Mouse (Mus musculus): ENCODE measurements around the gene Myo1e. TPM values are rescaled to one million over a fixed set of nuclear protein-coding genes. Genes with fewer than 3 reads are reported as not detected.

Myo1e gene
- 7.9 and 8.2 TPM in 2 replicates for polyA plus RNA-seq (2015; fragmentation: Nextera tagmentation; extraction: Ambion mirVana)

DNA sequence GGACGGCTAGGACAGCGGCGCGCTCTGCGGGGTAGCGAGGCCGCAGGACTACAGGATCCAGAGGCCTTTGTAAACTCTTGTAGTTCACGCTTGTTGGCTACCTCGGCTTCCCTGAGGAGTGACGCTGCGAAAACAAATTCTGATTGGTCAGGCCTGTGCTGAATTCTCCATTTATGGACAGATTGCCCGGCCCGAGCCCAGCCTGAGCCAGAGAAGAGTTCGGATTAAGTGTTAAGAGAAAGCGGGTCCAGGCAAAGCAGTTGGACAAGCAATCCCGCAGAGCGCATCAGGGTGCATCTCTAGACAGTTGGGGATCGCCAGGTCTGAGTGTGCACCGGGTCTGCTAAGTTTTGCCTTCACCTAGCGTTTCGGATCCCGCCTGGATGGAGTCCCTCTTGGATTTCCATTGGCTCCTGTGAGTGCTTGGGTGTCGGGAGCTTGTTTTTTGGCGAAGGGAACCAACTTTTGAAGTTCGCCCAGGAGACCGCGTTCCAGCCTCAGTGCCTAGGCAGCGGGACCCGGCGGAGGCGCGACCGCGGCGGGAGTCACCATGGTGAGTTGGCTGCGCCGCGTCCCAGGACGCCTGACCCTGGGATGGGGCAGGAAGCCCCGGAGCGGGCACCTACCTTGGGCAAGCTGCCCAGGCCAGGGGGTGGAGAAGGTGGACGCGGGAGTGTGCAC is at the start of gene Myo1e:
TSS of gene Myo1e (plus strand) at position 200 of the 681 bp plus-strand sequence.
- Histone ChIP-seq H3K4me1 (replicated peaks) (peaks cover 24% of the 10 kb centered on the region), H3K4me3 (peak within 1 kb of the TSS; percentile 59), H3K27ac (replicated peaks) (peak within 1 kb of the TSS; percentile 71), H3K9me3 (no peaks in the 10 kb centered on the region), H3K4me2 (peak within 1 kb of the TSS; percentile 99), H3K9ac (peak within 1 kb of the TSS; percentile 71), H3K36me3 (no peaks in the 10 kb centered on the region), H3K27me3 (peaks cover 15% of the 10 kb centered on the region)
- peak; percentile 94 for ATAC-seq (ENCODE audit: low read depth)
- whole genome bisulfite sequencing: under 1% methylated on average over 43 of the region's 43 CpGs

DNA sequence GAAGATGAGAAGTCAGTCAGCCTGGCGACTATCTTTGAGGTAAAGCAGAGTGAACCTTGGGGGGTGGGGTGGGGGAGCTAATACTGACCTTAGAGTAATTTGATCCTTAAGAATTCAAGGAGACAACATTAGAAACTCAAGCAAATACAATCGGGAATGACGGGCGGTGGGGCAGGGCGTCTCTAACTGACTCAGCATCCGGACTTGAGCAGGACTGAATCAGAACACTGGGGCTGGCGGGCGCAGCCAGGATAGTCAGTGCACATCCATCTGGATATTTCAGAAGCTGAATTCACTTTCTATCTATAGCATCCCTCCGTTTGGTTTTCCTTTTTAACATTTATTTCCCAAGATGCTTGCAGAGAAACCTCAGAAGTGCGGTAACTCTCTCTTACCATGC is 47.1 kb upstream of the Myo1e start:
- Histone ChIP-seq H3K9me3 (no peaks in the 10 kb centered on the region), H3K36me3 (no peaks in the 10 kb centered on the region)
- WGBS: 90% methylated on average over 10 of the region's 10 CpGs

DNA sequence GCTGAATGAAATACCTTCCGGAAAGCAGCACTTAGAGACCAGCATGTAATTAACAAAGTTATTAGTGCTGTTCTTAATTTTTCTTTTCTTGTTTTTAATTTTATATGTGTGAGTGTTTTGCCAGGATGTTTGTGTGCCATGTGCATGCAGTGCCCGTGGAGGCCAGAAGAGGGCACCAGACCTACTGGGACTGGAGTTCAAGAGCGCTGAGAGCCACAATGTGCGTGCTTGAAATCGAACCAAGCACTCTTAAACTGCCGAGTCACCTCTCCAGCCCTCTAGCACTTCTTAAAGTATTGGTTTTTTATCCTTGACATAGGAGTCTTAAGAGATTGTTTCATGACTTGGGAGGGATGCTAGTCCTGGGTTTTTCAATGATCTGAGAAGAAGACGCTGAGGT is 38.2 kb upstream of the Myo1e start:
- no peak overlapping the region for H3K9ac ChIP-seq
- H3K27ac ChIP-seq (replicated peaks): no peak overlapping the region
- 82% methylated on average over 7 of the region's 7 CpGs for WGBS
- H3K4me3 ChIP-seq: no peak overlapping the region
- no peaks in the 10 kb centered on the region for H3K36me3 ChIP-seq
- peaks cover 3% of the 10 kb centered on the region for H3K4me1 ChIP-seq (replicated peaks)
- H3K4me2 ChIP-seq: no peak overlapping the region
- no peaks in the 10 kb centered on the region for H3K27me3 ChIP-seq
- ATAC-seq (ENCODE audit: low read depth): no peak
- no peaks in the 10 kb centered on the region for H3K9me3 ChIP-seq

More for the DNA sequence above, 47.1 kb upstream of the Myo1e start:
- no peak overlapping the region for H3K9ac ChIP-seq
- no peaks in the 10 kb centered on the region for H3K27me3 ChIP-seq
- H3K4me3 ChIP-seq: no peak overlapping the region
- no peak for ATAC-seq (ENCODE audit: low read depth)
- H3K27ac ChIP-seq (replicated peaks): no peak overlapping the region
- H3K4me1 ChIP-seq (replicated peaks): no peaks in the 10 kb centered on the region
- H3K4me2 ChIP-seq: no peak overlapping the region

DNA sequence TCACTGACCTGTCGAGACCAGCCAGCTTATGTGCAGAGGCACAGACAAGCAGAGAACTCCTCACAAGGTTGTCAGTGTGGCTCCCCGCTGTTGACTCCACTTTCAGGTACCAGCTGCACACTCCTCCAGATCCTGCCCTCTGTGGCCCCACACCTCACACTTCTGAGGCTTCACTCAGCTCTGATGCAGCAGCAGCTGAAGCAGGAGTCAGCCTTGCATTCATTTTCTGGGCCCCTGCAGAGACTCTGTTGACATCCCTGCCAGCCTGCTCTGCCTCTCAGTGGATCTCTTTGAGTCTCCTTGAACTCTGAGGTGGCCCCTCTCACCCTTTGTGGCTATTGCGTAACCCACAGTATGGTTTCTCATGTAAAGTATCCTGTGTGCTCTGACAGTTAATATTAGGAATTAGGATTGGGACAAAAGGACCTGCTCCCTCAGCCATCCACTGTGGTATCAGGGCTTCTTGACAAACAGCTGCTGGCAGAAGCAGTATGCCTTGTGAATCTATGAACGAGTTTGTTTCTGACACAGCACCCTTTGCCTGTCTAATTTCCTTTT is 32.8 kb upstream of the Myo1e start:
- H3K4me2 ChIP-seq: no peak overlapping the region
- no peak overlapping the region for H3K4me3 ChIP-seq
- ATAC-seq (ENCODE audit: low read depth): no peak
- 55% methylated on average over 4 of the region's 4 CpGs for WGBS
- no peaks in the 10 kb centered on the region for H3K36me3 ChIP-seq
- no peaks in the 10 kb centered on the region for H3K27me3 ChIP-seq
- H3K9ac ChIP-seq: no peak overlapping the region
- H3K4me1 ChIP-seq (replicated peaks): peaks cover 20% of the 10 kb centered on the region
- H3K9me3 ChIP-seq: no peaks in the 10 kb centered on the region
- H3K27ac ChIP-seq (replicated peaks): peak overlapping the region; percentile 73

DNA sequence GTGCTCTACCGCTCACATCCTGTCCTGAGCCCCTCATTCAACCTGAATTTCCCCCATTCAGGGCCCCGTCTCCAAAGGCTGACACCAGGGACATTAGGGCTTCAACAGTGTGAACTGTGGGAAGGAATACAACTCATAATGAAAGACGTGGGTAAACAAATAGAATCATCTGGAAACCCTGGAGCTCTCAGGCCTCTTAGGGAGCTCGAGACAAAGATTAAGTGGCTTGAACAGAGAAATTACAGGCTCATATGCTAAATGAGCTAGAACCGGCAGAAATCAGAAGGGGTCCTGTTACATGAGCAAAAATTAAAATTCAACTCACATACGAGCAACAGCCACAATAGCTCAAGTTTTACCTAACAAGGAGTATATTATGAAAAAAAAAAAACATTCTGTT is 32.3 kb upstream of the Myo1e start:
- no peak for ATAC-seq (ENCODE audit: low read depth)
- H3K27me3 ChIP-seq: no peaks in the 10 kb centered on the region
- H3K9ac ChIP-seq: no peak overlapping the region
- 16% methylated on average over 6 of the region's 6 CpGs for WGBS
- no peak overlapping the region for H3K4me2 ChIP-seq
- H3K4me1 ChIP-seq (replicated peaks): peaks cover 20% of the 10 kb centered on the region
- peak overlapping the region; percentile 73 for H3K27ac ChIP-seq (replicated peaks)
- H3K36me3 ChIP-seq: no peaks in the 10 kb centered on the region
- no peaks in the 10 kb centered on the region for H3K9me3 ChIP-seq
- no peak overlapping the region for H3K4me3 ChIP-seq

DNA sequence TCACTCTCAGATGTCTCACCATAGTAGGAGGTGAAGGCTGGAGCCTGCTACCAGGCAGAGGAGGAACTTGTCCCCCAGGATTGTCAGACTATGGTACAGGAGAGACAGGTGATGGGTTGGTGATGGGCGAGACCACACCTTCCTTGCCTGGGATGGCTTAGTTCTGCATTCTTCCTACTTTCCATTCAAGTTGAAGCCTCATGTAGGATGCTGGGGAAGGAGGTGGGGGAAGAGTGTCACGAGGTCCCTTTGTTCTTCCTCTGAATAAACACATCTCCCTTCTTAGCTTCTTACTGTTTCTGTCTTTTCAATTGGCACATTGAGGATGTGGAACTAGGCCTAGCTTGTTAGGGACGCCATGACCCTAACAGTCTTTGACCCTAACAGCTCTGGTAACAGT is 30.9 kb upstream of the Myo1e start:
- no peaks in the 10 kb centered on the region for H3K9me3 ChIP-seq
- WGBS: 86% methylated on average over 3 of the region's 3 CpGs
- no peak for ATAC-seq (ENCODE audit: low read depth)
- H3K4me3 ChIP-seq: no peak overlapping the region
- no peaks in the 10 kb centered on the region for H3K36me3 ChIP-seq
- H3K4me2 ChIP-seq: no peak overlapping the region
- peaks cover 24% of the 10 kb centered on the region for H3K4me1 ChIP-seq (replicated peaks)
- H3K9ac ChIP-seq: no peak overlapping the region
- H3K27ac ChIP-seq (replicated peaks): no peak overlapping the region
- no peaks in the 10 kb centered on the region for H3K27me3 ChIP-seq

DNA sequence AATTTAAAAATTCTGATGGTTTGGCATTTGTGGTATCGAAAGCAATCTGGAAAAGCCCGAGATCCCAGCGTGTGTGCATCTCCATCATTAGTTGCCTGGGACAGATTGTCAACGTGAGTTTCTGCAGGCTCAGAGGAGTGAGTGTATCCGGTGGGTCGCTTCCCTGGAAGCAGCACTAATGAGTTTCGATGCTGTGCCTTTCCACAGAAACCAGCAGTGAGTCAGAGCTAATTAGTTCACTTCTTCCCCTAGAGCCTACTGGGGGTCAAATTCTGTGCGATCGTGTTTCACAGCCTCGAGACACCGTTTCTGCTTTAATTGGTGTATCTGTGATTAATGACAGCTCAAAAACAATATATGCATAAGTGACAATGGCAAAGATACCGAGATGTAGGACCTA is 25.4 kb upstream of the Myo1e start:
- ATAC-seq (ENCODE audit: low read depth): no peak
- WGBS: 39% methylated on average over 12 of the region's 12 CpGs
- Histone ChIP-seq H3K9ac (no peak overlapping the region), H3K27me3 (no peaks in the 10 kb centered on the region), H3K4me1 (replicated peaks) (peaks cover 14% of the 10 kb centered on the region), H3K27ac (replicated peaks) (peak overlapping the region; percentile 33; the same call in 1 of the 2 replicates), H3K4me3 (no peak overlapping the region), H3K9me3 (no peaks in the 10 kb centered on the region), H3K36me3 (no peaks in the 10 kb centered on the region), H3K4me2 (no peak overlapping the region)

DNA sequence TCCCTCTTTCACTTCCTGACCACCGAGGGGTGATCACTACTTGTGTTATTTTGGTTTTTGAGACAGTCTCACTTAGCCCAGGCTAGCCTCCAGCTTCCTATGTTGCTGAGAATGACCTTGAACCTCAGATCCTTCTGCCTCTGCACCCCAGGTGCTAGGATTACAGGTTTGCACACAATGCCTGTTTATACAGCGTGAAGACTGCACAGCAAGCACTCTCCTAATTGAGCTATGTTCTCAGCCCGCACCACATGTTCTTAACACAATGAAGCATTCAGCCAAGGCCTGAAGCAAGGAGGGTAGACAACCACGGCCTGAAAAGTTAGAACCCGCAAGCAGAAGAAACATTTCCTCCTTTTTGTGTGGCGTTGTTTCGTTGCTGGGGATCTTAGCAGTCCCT is 24.5 kb upstream of the Myo1e start:
- Histone ChIP-seq H3K4me3 (no peak overlapping the region), H3K4me2 (no peak overlapping the region), H3K4me1 (replicated peaks) (peaks cover 14% of the 10 kb centered on the region), H3K9me3 (no peaks in the 10 kb centered on the region), H3K27me3 (no peaks in the 10 kb centered on the region), H3K36me3 (no peaks in the 10 kb centered on the region), H3K27ac (replicated peaks) (no peak overlapping the region), H3K9ac (no peak overlapping the region)
- no peak for ATAC-seq (ENCODE audit: low read depth)
- 47% methylated on average over 7 of the region's 7 CpGs for WGBS

DNA sequence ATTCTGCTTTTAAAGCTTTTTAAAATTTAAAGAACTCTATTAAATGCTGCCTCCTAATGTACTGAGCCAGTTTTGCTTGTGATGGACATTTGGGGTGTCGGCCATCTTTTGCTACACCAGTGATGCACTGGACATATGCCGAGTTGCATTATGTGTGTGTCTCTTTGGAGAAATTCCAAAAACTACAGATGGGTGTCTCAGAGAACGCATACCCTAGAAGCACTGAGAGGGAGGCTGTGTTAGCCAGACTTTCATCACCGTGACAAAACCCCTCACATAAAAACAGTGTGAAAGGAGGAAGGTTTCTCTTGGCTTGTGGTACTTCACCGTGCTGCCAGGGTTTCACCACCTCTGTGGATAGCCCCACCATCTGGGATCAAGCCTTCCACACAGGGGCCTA is 14.8 kb upstream of the Myo1e start:
- ATAC-seq (ENCODE audit: low read depth): no peak
- Histone ChIP-seq H3K4me2 (no peak overlapping the region), H3K27me3 (no peaks in the 10 kb centered on the region), H3K27ac (replicated peaks) (no peak overlapping the region), H3K9ac (no peak overlapping the region), H3K4me3 (no peak overlapping the region), H3K9me3 (no peaks in the 10 kb centered on the region), H3K4me1 (replicated peaks) (no peaks in the 10 kb centered on the region), H3K36me3 (no peaks in the 10 kb centered on the region)
- 77% methylated on average over 5 of the region's 5 CpGs for WGBS

DNA sequence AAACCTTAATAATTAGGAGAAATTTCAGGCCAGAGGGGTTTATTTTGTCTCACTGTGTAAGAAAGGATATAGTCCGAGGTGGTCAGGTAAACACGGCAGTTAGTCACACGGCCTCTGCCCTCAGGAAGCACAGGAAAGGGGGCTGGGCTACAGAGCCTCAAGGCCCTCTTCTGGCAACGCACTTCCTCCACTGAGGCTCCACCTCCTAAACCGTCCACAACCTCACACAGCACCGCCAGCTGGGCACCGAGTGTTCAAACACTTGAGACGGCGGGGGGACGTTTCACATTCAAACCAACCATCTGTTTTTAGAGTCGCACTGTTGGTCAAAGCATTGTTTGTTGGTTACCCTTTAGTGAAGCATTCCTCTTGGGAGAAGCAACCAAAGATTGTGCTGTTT is 12.5 kb upstream of the Myo1e start:
- no peak for ATAC-seq (ENCODE audit: low read depth)
- H3K4me1 ChIP-seq (replicated peaks): no peaks in the 10 kb centered on the region
- H3K9ac ChIP-seq: no peak overlapping the region
- no peak overlapping the region for H3K27ac ChIP-seq (replicated peaks)
- H3K9me3 ChIP-seq: no peaks in the 10 kb centered on the region
- no peaks in the 10 kb centered on the region for H3K27me3 ChIP-seq
- no peak overlapping the region for H3K4me2 ChIP-seq
- H3K4me3 ChIP-seq: no peak overlapping the region
- no peaks in the 10 kb centered on the region for H3K36me3 ChIP-seq
- WGBS: 85% methylated on average over 11 of the region's 11 CpGs

DNA sequence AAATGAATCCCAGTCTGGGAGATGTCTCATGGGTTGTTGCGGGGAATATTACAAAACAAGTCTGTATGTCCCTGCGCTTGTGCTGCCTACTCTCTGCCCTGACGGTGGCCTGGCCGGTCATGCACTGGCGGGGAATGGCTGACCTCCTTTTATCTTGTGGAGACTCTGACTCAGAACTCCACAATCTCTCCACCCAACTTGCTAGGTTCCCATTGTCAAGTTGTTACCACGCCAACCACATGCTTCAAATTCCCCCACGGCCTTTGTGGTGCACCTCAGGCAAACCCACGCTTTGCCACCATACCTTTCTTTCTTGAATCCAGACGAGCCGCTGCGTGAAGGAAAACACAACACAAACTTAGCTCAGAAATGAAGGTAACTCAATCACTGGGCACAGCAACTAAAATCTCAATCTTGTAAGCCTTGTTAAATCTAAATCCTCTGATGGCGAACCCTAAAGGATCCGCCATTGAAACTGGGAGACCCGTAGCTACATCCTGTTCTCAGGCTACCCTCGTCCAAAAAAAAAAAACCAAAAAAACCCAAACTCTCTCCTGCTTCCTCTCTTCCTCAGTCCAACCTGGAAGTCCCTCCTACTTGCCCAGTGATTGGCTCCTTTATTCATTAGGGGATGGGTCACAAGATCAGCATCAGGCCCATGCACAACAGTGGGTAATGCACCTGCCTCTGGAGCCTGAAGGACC is 10.0 kb upstream of the Myo1e start:
- no peak overlapping the region for H3K4me3 ChIP-seq
- H3K4me1 ChIP-seq (replicated peaks): no peaks in the 10 kb centered on the region
- whole genome bisulfite sequencing: 85% methylated on average over 15 of the region's 15 CpGs
- no peak overlapping the region for H3K4me2 ChIP-seq
- ATAC-seq (ENCODE audit: low read depth): no peak
- H3K9me3 ChIP-seq: no peaks in the 10 kb centered on the region
- H3K27ac ChIP-seq (replicated peaks): no peak overlapping the region
- no peaks in the 10 kb centered on the region for H3K27me3 ChIP-seq
- H3K36me3 ChIP-seq: no peaks in the 10 kb centered on the region
- H3K9ac ChIP-seq: no peak overlapping the region

DNA sequence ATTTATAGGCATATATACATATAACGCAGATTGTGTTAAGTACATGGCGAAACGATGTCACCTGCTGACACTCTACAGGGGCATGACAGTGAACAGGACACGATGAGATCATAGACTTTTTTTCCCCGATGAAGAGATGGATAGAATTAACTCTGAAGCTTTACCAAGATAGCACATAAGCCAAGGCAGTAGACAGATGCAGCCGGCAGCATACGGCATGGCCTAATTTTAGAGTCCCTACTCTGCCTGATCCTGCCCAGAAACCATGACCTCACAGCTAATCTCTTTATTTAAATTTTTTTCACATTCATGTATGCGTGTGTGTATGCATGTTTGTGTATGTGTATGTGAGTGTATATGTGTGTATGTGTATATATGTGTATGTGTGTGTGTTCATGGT is 9.2 kb upstream of the Myo1e start:
- ATAC-seq (ENCODE audit: low read depth): no peak
- Histone ChIP-seq H3K4me2 (no peak overlapping the region), H3K9me3 (no peaks in the 10 kb centered on the region), H3K27me3 (no peaks in the 10 kb centered on the region), H3K4me1 (replicated peaks) (no peaks in the 10 kb centered on the region), H3K27ac (replicated peaks) (no peak overlapping the region), H3K4me3 (no peak overlapping the region), H3K9ac (no peak overlapping the region), H3K36me3 (no peaks in the 10 kb centered on the region)
- 87% methylated on average over 8 of the region's 8 CpGs for WGBS

All from neural tube, embryonic 13.5 days (tissue).